Mouse (Mus musculus) c-Kit-positive CD71-positive TER-119-positive erythroid progenitor cells, embryonic 14.5 days (primary cell): ENCODE data around the gene Crb2.

Source experiments
- DNase-seq: peaks from one replicate; pipeline ENCODE4 v3.0.0-alpha.2; 2013; ENCODE audit warnings: low spot score

Crb2 gene

GRCm38 (mm10) chr2:37766027-37766761, 9.9 kb upstream of the Crb2 start:
- no peak for DNase-seq

GRCm38 (mm10) chr2:37767080-37767547, 8.9 kb upstream of the Crb2 start:
- DNase-seq, result no peak

- DNase-seq, result no peak
These were observed 8.3 kb upstream of the Crb2 start for GRCm38 (mm10) chr2:37767739-37768138.

- DNase-seq, result no peak
These were observed 7.1 kb upstream of the Crb2 start for GRCm38 (mm10) chr2:37768903-37769302.

- no peak for DNase-seq
These were observed 6.3 kb upstream of the Crb2 start for GRCm38 (mm10) chr2:37769793-37770192.

- peak; percentile 85 for DNase-seq
These were observed 4.3 kb upstream of the Crb2 start for GRCm38 (mm10) chr2:37771618-37772285.

- no peak for DNase-seq
These were observed 1.5 kb upstream of the Crb2 start for GRCm38 (mm10) chr2:37774571-37774970.

- no peak for DNase-seq
These were observed 762 bp downstream of the Crb2 start for GRCm38 (mm10) chr2:37776611-37777411.

- DNase-seq, result no peak
These were observed 2.1 kb downstream of the Crb2 start for GRCm38 (mm10) chr2:37777958-37778720.

- DNase-seq, result peak; percentile 86
These were observed 4.4 kb downstream of the Crb2 start for GRCm38 (mm10) chr2:37780270-37780929.

GRCm38 (mm10) chr2:37781421-37781820, 5.4 kb downstream of the Crb2 start:
- no peak for DNase-seq

- no peak for DNase-seq
These were observed 6.0 kb downstream of the Crb2 start for GRCm38 (mm10) chr2:37782002-37782401.

- no peak for DNase-seq
These were observed 8.4 kb downstream of the Crb2 start for GRCm38 (mm10) chr2:37784473-37784872.

GRCm38 (mm10) chr2:37786461-37786860, 10.4 kb downstream of the Crb2 start:
- no peak for DNase-seq

- DNase-seq, result no peak
These were observed 12.3 kb downstream of the Crb2 start for GRCm38 (mm10) chr2:37788176-37788962.

- no peak for DNase-seq
These were observed 13.0 kb downstream of the Crb2 start for GRCm38 (mm10) chr2:37789029-37789428.

GRCm38 (mm10) chr2:37789995-37790394, 13.9 kb downstream of the Crb2 start:
- DNase-seq, result no peak

GRCm38 (mm10) chr2:37790738-37791137, 14.7 kb downstream of the Crb2 start:
- DNase-seq, result no peak

- DNase-seq, result no peak
These were observed 15.3 kb downstream of the Crb2 start for GRCm38 (mm10) chr2:37791340-37791739.

GRCm38 (mm10) chr2:37796021-37796420, 20.0 kb downstream of the Crb2 start:
- no peak for DNase-seq

- DNase-seq, result no peak
These were observed 21.0 kb downstream of the Crb2 start for GRCm38 (mm10) chr2:37797046-37797445.
